Mouse (Mus musculus) frontal cortex, postnatal 10 days (tissue): Measurements from ENCODE around the gene Lsm10.
A peak's percentile ranks its signal among the peaks of the same experiment; 100 is the strongest.
"Not testable (repeated sequence)": the region's sequence is repeated elsewhere in the genome, so short reads cannot be mapped to it uniquely, and the experiment has no call there.

Experiments used
- DNase-seq, 2 experiments: peaks; one replicate each; pipeline ENCODE4 v3.0.0; 2022; ENCODE audit warnings: low spot score in 2 of 2, mixed read lengths in 1 of 2

Gene Lsm10

GRCm38 (mm10) chr4:126095622-126096430, 597 bp upstream of the Lsm10 start:
- not testable (repeated sequence) for DNase-seq

- no peak for DNase-seq
These were observed 1.4 kb downstream of the Lsm10 start for GRCm38 (mm10) chr4:126097711-126098253.

GRCm38 (mm10) chr4:126099365-126099764, 2.9 kb downstream of the Lsm10 start:
- DNase-seq, result no peak

- no peak for DNase-seq
These were observed 4.3 kb downstream of the Lsm10 start for GRCm38 (mm10) chr4:126100764-126101163.

- DNase-seq, result no peak
These were observed 5.8 kb downstream of the Lsm10 start for GRCm38 (mm10) chr4:126102061-126102841.

- DNase-seq, result peak; percentile 68 to 82
These were observed 6.7 kb downstream of the Lsm10 start for GRCm38 (mm10) chr4:126103057-126103581.

GRCm38 (mm10) chr4:126103590-126104068, 7.2 kb downstream of the Lsm10 start, which contains the start of gene Stk40:
Gene Stk40, plus strand, starts transcription at chr4:126103957.
- peak; percentile 93 for DNase-seq

- DNase-seq, result no peak
These were observed 8.0 kb downstream of the Lsm10 start for GRCm38 (mm10) chr4:126104261-126105075.

- no peak for DNase-seq
These were observed 8.8 kb downstream of the Lsm10 start for GRCm38 (mm10) chr4:126105131-126105783.

- DNase-seq, result no peak
These were observed 11.8 kb downstream of the Lsm10 start for GRCm38 (mm10) chr4:126108061-126108740.

- DNase-seq, result no peak
These were observed 13.4 kb downstream of the Lsm10 start for GRCm38 (mm10) chr4:126109613-126110373.

GRCm38 (mm10) chr4:126110374-126111152, 14.1 kb downstream of the Lsm10 start:
- DNase-seq, result peak; percentile 59 to 60

GRCm38 (mm10) chr4:126111153-126111549, 14.7 kb downstream of the Lsm10 start:
- no peak for DNase-seq

- DNase-seq, result no peak
These were observed 16.8 kb downstream of the Lsm10 start for GRCm38 (mm10) chr4:126113243-126113642.

GRCm38 (mm10) chr4:126113943-126114342, 17.5 kb downstream of the Lsm10 start:
- no peak for DNase-seq

- DNase-seq, result no peak
These were observed 19.0 kb downstream of the Lsm10 start for GRCm38 (mm10) chr4:126115411-126115810.

GRCm38 (mm10) chr4:126115871-126116521, 19.6 kb downstream of the Lsm10 start:
- DNase-seq, result no peak

GRCm38 (mm10) chr4:126117116-126117515, 20.7 kb downstream of the Lsm10 start:
- no peak for DNase-seq
